Mouse (Mus musculus) gastrocnemius, postnatal 14 days (tissue): ENCODE results near the gene Pim1. TPM values are rescaled to one million over a fixed set of nuclear protein-coding genes. Genes with fewer than 3 reads are reported as not detected.

Source experiments
- DNase-seq: peaks from one replicate; pipeline ENCODE4 v3.0.0; 2021; ENCODE audit warnings: mixed read lengths
- intact Hi-C: fragments of 180-260 bp; cut with DNase I; formaldehyde crosslinking; loops from one replicate; pipeline ENCODE4 v1.15.1; 2025; ENCODE audit warnings: low total_unique reads
- total RNA-seq, 2 experiments: library from RNA; stranded (reverse); gene quantifications; 2 replicates each; pipeline ENCODE4 v1.2.3; 2021

The Pim1 gene
- total RNA-seq, 2 experiments from 2014 or later = 17.6 to 18.2 TPM

DNA sequence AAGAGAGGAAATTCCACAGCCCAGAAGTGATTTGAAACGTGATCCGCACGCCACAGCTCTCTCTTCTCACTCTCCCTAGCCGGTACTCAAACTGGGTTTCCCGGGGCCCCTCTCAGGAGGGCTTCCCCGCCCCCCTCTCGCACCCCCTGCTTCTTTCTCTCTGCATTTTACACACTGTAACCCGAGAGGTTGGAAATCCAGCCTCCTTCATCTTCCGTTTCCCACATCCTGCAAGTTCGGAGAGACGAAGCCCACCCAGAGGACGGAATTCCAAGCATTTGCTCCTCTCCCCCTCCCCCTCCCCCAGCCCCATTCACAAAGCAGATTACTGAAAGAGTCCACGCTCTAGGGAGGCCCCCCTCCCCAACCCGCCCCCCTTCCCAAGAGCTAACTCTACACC is 26.5 kb upstream of the Pim1 start:
- intact Hi-C loops = no loop called here
- no peak for DNase-seq

- DNase-seq = no peak
- intact Hi-C loops = no loop called here
Measured at GRCm38 (mm10) chr17:29464519-29465140, 25.9 kb upstream of the Pim1 start.

GRCm38 (mm10) chr17:29465405-29466010 is 25.0 kb upstream of the Pim1 start:
- DNase-seq = no peak
- intact Hi-C loops = no loop called here

GRCm38 (mm10) chr17:29467030-29467429 is 23.5 kb upstream of the Pim1 start:
- no peak for DNase-seq
- intact Hi-C loops = no loop called here

DNA sequence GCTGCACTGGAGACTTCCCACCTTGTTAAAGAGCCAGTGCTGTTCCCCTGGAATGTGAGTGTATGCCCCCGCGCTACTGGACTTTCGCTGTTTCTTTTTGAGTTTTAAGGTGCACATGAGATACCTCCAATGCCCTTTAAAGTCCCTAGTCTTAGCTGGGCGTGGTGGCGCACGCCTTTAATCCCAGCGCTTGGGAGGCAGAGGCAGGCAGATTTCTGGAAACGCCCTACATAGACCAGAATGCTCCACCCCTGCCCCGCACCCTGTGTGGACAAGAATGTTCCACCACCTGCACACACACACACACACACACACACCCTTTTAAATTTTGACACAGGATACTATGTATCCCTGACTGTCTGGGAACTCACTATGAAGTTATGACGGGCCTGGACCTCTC is 17.1 kb upstream of the Pim1 start:
- no peak for DNase-seq
- intact Hi-C loops = no loop called here

DNA sequence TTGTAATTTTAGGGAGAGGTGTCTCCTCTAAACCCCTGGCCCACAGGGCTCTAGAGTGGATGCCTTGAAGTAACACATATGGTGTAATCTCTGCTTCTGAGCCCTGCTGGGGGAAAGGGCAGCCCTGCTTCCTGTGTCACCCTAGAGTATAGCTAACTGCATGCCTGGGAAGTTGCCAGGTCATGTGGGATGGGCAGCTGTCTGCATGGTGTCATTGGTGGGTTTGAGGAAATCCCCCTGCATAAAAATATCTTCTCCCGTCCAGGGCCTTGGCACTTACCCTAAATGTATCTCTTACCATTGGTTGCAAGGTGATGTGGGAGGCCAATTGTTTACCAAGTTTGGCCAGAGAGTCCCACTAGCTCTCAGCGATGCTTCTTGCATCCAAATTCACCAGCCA is 16.5 kb upstream of the Pim1 start:
- intact Hi-C loops = no loop called here
- no peak for DNase-seq

DNA sequence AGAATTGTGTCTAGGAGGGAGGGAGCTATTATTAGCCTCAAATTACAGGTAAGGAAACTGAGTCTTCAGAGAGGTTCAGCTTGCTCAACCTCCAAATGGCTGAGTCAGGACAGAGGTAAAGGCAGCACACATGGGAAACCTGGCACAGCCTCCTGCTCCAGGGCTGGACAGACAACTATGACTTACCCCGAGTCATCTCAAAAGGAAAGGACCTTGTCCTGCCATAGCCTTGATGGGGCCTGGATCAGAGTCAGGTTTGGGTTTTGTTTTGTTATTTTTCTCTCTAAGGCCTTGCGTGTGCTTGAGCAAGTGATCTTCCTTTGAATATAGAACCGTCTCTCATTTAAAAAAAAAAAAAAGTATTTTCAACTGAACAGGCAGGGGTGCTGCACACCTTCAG is 15.4 kb upstream of the Pim1 start:
- intact Hi-C loops = no loop called here
- DNase-seq = no peak

DNA sequence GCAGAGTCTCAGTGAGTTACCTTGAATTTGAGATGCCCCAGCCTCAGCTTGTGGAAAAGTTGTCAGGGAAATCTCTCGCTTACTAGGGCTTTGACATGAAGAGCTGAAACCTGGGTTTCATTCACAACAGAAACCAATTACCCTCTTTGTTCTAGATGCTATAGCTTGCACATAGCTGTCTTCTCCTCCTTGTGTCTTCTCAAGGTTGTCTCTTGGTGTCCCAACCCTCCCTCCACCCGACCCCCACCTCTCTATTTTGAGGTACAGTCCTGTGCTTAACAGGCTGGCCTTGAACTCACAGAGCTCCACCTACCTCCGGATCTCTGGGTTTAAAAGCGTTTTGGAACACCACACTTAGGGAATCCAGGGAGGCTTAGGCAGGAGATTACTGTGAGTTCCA is 14.1 kb upstream of the Pim1 start:
- intact Hi-C loops = no loop called here
- DNase-seq = no peak

GRCm38 (mm10) chr17:29477357-29477756 is 13.2 kb upstream of the Pim1 start:
- DNase-seq = no peak
- intact Hi-C loops = no loop called here

DNA sequence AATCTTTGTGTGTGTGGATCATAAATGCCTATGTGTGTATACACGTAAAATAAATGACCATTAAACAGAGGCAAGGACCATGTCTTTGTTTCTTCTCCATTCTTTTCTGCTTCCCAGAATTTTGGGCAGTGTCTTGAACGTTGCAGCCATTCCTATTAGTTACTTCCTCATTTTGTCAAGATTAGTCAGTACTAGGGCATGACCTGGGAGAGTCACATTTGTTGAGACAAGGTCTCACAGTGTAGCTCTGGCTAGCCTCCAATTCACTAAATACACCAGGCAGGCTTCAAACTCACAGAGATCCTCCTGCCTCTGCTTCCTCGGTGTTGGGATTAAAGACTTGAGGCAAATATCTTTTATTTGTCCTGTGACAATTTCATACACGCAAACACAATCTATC is 12.3 kb upstream of the Pim1 start:
- no peak for DNase-seq

DNA sequence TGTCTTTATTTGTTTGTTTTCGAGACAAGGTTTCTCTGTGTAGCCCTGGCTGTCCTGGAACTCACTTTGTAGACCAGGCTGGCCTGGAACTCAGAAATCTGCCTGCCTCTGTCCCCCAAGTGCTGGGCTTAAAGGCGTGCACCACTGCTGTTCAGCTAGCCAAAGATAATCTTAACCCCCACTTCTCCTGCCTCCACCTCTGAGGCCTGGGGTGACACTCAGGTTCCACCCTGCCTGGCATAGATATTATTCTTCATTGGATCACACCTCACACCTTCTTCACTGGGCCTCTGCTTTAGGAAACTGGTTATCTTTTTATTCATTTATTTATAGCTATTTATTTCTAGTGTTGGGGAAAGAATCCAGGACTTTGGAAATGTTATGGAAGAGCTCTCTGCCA is 10.3 kb upstream of the Pim1 start:
- intact Hi-C loops = no loop called here
- no peak for DNase-seq

More for the DNA sequence above, 12.3 kb upstream of the Pim1 start:
- intact Hi-C loops = no loop called here

- no peak for DNase-seq
- intact Hi-C loops = no loop called here
Measured at GRCm38 (mm10) chr17:29482632-29483031, 7.9 kb upstream of the Pim1 start.

DNA sequence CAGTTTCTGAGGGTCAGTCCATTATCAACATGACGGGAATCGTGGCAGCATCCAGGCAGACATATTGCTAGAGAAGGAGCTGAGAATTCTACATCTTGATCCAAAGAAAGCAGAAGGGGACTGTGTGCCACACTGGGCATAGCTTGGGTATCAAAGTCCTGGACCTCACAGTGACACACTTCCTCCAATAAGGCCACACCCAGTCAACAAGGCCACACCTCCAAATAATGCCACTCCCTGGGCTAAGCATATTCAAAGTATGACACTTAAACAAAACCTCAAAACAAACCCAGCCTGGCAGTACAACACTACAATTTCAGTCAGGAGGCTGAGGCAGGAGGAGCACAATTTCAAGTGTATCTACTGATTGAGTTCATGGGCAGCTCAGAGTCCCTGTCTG is 7.3 kb upstream of the Pim1 start:
- intact Hi-C loops = no loop called here
- DNase-seq = no peak

- intact Hi-C loops = no loop called here
- DNase-seq = no peak
Measured at GRCm38 (mm10) chr17:29484431-29484830, 6.1 kb upstream of the Pim1 start.

- DNase-seq = no peak
- intact Hi-C loops = no loop called here
Measured at GRCm38 (mm10) chr17:29485336-29486233, 5.0 kb upstream of the Pim1 start.

DNA sequence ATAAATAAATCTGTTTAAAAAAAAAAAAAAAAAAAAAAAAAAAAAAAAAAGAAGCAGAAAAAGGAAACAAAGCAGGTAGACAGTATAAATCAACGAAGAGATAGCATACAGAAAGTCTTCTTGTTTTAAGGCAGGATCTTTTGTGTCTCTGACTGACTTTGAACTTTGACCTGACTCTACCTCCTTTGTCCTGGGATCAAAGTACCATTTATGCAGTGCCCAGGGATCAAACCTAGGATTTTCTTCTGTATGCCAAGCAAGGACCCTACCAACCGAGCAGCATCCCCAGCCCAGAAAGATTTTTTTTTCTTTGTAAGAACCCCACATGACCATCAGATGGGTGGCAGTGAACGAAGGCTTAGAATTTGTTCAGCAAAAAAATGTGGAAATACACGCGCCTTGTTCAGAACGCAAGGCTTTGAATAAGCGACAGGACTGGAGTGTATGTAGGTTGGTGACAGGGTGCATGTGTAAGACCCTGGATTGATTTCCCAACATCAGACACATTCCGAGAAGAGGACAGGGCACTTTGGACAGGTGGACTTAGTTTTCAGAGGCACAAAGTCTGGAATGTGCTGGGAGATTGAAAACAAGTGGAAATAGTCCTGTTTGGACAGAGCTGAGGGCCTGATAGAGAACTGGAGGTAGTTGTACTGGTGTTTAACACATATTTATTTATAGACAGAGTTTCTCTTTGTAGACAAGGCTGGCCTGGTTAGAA is 2.1 kb upstream of the Pim1 start:
- intact Hi-C loops = no loop called here
- DNase-seq = no peak

- peak; percentile 34 for DNase-seq
- intact Hi-C loops = no loop called here
Measured at GRCm38 (mm10) chr17:29488978-29489970, 1.3 kb upstream of the Pim1 start.

DNA sequence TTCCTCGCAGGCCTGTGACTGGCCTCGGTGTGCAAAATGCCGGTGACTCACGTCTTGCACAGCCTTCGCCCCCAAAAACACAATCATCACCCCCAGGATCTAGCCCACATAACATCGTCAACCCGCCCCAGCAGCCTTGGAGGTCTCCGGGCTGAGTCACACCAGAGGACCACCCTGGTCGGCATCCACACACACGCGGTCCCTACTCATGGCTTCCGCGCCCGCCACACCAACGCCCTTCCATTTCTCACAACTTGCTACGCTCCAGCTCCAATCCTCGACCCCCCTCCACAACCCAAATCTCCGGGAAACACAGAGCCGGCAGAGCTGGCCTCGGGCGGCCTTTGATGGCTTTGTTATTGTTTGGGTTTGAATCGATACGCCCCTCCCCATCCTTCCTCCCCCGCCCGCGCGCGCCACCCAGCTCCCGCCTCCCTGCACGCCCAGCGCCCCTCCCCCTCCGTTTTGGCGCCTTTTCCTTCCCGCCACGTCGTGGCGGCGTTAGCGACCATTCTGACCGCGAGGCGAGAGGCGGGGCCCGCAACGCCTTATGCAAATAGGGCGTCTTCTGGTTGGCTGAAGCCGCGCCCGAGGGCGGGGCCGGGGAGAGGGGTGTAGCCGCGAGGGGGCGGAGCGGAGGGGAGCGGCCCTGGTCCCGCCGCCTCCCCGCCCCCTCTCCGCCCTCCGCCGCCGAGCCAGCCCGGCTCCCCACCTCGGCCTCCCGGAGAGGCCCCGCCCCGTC is 411 bp upstream of the Pim1 start:
- DNase-seq = peak; percentile 99
- intact Hi-C loops = no loop called here
